Mouse (Mus musculus): ENCODE data around the gene Grsf1. TPM values are rescaled to one million over a fixed set of nuclear protein-coding genes. Genes with fewer than 3 reads are reported as not detected.

Gene Grsf1
- polyA plus RNA-seq, 1 experiment from 2014 or later = 32.8 TPM

- no peak for TF ChIP-seq CTCF (IDR thresholded peaks at IDR 0.05; ENCODE audit: low read depth)
- TF ChIP-seq EP300 (optimal IDR thresholded peaks at IDR 0.05) = no peak
- ATAC-seq (ENCODE audit: low FRiP score, low TSS enrichment) = no peak
Measured at GRCm38 (mm10) chr5:88690681-88691505, 14.9 kb upstream of the Grsf1 start.

GRCm38 (mm10) chr5:88689279-88689938 lies 13.4 kb upstream of the Grsf1 start:
- no peaks in the 10 kb centered on the region for H3K36me3 ChIP-seq (ENCODE audit: control insufficient read depth, insufficient read depth, low read length)
- no peaks in the 10 kb centered on the region for H3K9me3 ChIP-seq (ENCODE audit: control insufficient read depth, low read length)
- ATAC-seq (ENCODE audit: low FRiP score, low TSS enrichment) (peak; percentile 16; the same call in 1 of the 2 replicates), DNase-seq (ENCODE audit: low spot score) (no peak)
- H3K9ac ChIP-seq (ENCODE audit: low read length) = no peak overlapping the region
- no peaks in the 10 kb centered on the region; the same call in 1 of the 2 replicates for H3K4me1 ChIP-seq (replicated peaks; ENCODE audit: control insufficient read depth, insufficient read depth)
- H3K4me2 ChIP-seq (replicated peaks; ENCODE audit: low read depth) = no peak overlapping the region
- WGBS = 76% methylated on average over 3 of the region's 3 CpGs
- TF ChIP-seq CTCF (IDR thresholded peaks at IDR 0.05; ENCODE audit: low read depth) (peak; percentile 77), EP300 (optimal IDR thresholded peaks at IDR 0.05) (no peak)
- H3K27me3 ChIP-seq (ENCODE audit: control insufficient read depth, insufficient read depth, low read length) = no peaks in the 10 kb centered on the region
- no peak overlapping the region for H3K4me3 ChIP-seq (ENCODE audit: low read depth, low read length)
- H3K27ac ChIP-seq (replicated peaks) = no peak overlapping the region

More at GRCm38 (mm10) chr5:88690681-88691505, 14.9 kb upstream of the Grsf1 start:
- DNase-seq (ENCODE audit: low spot score) = no peak
- no peaks in the 10 kb centered on the region for H3K36me3 ChIP-seq (ENCODE audit: control insufficient read depth, insufficient read depth, low read length)
- H3K9me3 ChIP-seq (ENCODE audit: control insufficient read depth, low read length) = no peaks in the 10 kb centered on the region
- H3K27ac ChIP-seq (replicated peaks) = no peak overlapping the region
- no peaks in the 10 kb centered on the region for H3K27me3 ChIP-seq (ENCODE audit: control insufficient read depth, insufficient read depth, low read length)
- H3K9ac ChIP-seq (ENCODE audit: low read length) = no peak overlapping the region
- H3K4me3 ChIP-seq (ENCODE audit: low read depth, low read length) = no peak overlapping the region
- 23% methylated on average over 10 of the region's 10 CpGs for WGBS
- no peak overlapping the region for H3K4me2 ChIP-seq (replicated peaks; ENCODE audit: low read depth)
- H3K4me1 ChIP-seq (replicated peaks; ENCODE audit: control insufficient read depth, insufficient read depth) = no peaks in the 10 kb centered on the region; the same call in 1 of the 2 replicates

DNA sequence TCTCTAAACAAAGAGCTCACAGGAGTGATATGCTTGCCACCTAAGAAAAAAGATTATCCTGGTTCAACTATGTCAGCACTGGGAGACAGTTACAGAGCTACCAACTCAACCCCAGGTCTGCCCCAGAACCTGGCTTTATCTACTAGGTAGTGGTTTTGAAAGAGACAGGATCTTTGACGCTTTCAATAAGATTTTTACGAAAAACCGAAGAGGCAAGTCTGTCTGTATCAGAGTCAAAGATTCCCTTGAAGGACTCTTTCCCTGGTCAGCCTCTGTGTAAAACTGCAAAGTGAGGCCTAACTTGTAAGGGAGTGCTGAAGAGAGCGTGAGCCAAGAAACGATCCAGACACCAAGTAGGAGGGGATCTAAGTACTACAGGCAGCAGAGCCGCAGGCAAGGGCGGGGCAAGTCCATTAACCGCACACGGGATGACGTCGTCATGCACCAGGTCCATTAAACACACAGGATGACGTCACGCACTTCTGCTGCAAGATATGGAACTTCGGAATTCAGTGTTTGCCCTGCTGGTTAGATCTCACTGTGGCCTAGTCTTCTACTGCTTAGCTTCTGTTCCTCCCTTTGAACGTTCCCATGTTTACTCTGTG lies 12.7 kb upstream of the Grsf1 start:
- no peak overlapping the region for H3K9ac ChIP-seq (ENCODE audit: low read length)
- H3K27me3 ChIP-seq (ENCODE audit: control insufficient read depth, insufficient read depth, low read length) = no peaks in the 10 kb centered on the region
- H3K27ac ChIP-seq (replicated peaks) = no peak overlapping the region
- 49% methylated on average over 15 of the region's 15 CpGs for WGBS
- TF ChIP-seq CTCF (IDR thresholded peaks at IDR 0.05; ENCODE audit: low read depth) = no peak
- no peak for TF ChIP-seq EP300 (optimal IDR thresholded peaks at IDR 0.05)
- DNase-seq (ENCODE audit: low spot score) (peak; percentile 80), ATAC-seq (ENCODE audit: low FRiP score, low TSS enrichment) (peak; percentile 91)
- H3K36me3 ChIP-seq (ENCODE audit: control insufficient read depth, insufficient read depth, low read length) = no peaks in the 10 kb centered on the region
- H3K4me2 ChIP-seq (replicated peaks; ENCODE audit: low read depth) = no peak overlapping the region
- H3K9me3 ChIP-seq (ENCODE audit: control insufficient read depth, low read length) = no peaks in the 10 kb centered on the region
- no peak overlapping the region for H3K4me3 ChIP-seq (ENCODE audit: low read depth, low read length)
- no peaks in the 10 kb centered on the region; the same call in 1 of the 2 replicates for H3K4me1 ChIP-seq (replicated peaks; ENCODE audit: control insufficient read depth, insufficient read depth)

GRCm38 (mm10) chr5:88687996-88688406 lies 12.0 kb upstream of the Grsf1 start:
- H3K4me2 ChIP-seq (replicated peaks; ENCODE audit: low read depth) = no peak overlapping the region
- no peak overlapping the region for H3K27ac ChIP-seq (replicated peaks)
- H3K36me3 ChIP-seq (ENCODE audit: control insufficient read depth, insufficient read depth, low read length) = no peaks in the 10 kb centered on the region
- no peaks in the 10 kb centered on the region for H3K27me3 ChIP-seq (ENCODE audit: control insufficient read depth, insufficient read depth, low read length)
- no peak overlapping the region for H3K4me3 ChIP-seq (ENCODE audit: low read depth, low read length)
- H3K9me3 ChIP-seq (ENCODE audit: control insufficient read depth, low read length) = no peaks in the 10 kb centered on the region
- TF ChIP-seq CTCF (IDR thresholded peaks at IDR 0.05; ENCODE audit: low read depth) = no peak
- TF ChIP-seq EP300 (optimal IDR thresholded peaks at IDR 0.05) = no peak
- ATAC-seq (ENCODE audit: low FRiP score, low TSS enrichment) (no peak), DNase-seq (ENCODE audit: low spot score) (no peak)
- WGBS = 74% methylated on average over 8 of the region's 8 CpGs
- no peak overlapping the region for H3K9ac ChIP-seq (ENCODE audit: low read length)
- H3K4me1 ChIP-seq (replicated peaks; ENCODE audit: control insufficient read depth, insufficient read depth) = no peaks in the 10 kb centered on the region; the same call in 1 of the 2 replicates

DNA sequence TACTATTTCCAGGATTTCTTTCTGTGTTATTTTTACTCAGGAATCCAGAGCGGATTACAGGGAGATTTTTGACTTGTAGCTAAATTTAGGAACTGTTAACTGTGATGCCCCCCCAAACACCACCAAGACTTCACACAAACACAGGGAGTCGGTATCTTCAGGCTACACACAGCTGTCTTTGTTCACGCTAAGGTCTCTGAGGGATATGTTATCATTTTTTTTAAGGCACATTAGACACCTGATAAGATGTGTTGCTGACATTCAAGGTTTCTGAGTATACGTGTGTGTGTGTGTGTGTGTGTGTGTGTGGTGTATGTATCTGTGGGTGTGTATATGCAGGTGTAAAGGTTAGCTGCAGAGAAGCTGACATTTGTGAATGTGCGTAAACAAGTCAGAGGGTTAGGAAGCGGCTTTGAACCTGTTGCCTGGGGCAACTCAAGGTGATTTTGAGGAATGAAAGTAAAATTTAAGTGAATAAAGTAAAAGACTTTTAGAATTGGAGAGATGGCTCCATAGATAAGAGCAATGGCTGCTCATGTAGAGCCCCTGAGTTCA lies 9.9 kb upstream of the Grsf1 start:
- ATAC-seq (ENCODE audit: low FRiP score, low TSS enrichment) (no peak), DNase-seq (ENCODE audit: low spot score) (no peak)
- H3K36me3 ChIP-seq (ENCODE audit: control insufficient read depth, insufficient read depth, low read length) = no peaks in the 10 kb centered on the region
- TF ChIP-seq EP300 (optimal IDR thresholded peaks at IDR 0.05) (no peak), CTCF (IDR thresholded peaks at IDR 0.05; ENCODE audit: low read depth) (no peak)
- no peaks in the 10 kb centered on the region; the same call in 1 of the 2 replicates for H3K4me1 ChIP-seq (replicated peaks; ENCODE audit: control insufficient read depth, insufficient read depth)
- no peaks in the 10 kb centered on the region for H3K27me3 ChIP-seq (ENCODE audit: control insufficient read depth, insufficient read depth, low read length)
- WGBS = 51% methylated on average over 6 of the region's 6 CpGs
- H3K27ac ChIP-seq (replicated peaks) = no peak overlapping the region
- H3K9me3 ChIP-seq (ENCODE audit: control insufficient read depth, low read length) = no peaks in the 10 kb centered on the region
- H3K4me2 ChIP-seq (replicated peaks; ENCODE audit: low read depth) = no peak overlapping the region
- H3K4me3 ChIP-seq (ENCODE audit: low read depth, low read length) = no peak overlapping the region
- no peak overlapping the region for H3K9ac ChIP-seq (ENCODE audit: low read length)

All from stomach, postnatal 0 days (tissue).